Mouse (Mus musculus) G1E (cell line): ENCODE data around the gene Cdh24. TPM values are rescaled to one million over a fixed set of nuclear protein-coding genes. Genes with fewer than 3 reads are reported as not detected.
A peak's percentile ranks its signal among the peaks of the same experiment; 100 is the strongest.

ENCODE experiments used
- ATAC-seq: 2 replicates; pipeline ENCODE4 v1.8.0; 2016; ENCODE audit warnings: mild to moderate bottlenecking; ENCODE audit not compliant: insufficient number of reproducible peaks, poor library complexity, low FRiP score, severe bottlenecking; ENCODE audit errors: extremely low read depth
- DNase-seq: peaks from one replicate; pipeline ENCODE4 v3.0.0; 2012; ENCODE audit warnings: low spot score
- H3K27me3 ChIP-seq: 2 replicates; pipeline ENCODE4 v1.6.1; 2012; ENCODE audit warnings: mild to moderate bottlenecking, low read length, inconsistent platforms; ENCODE audit not compliant: insufficient read depth
- H3K36me3 ChIP-seq: replicated peaks from 2 replicates; pipeline ENCODE3; 2012; ENCODE audit warnings: mild to moderate bottlenecking, inconsistent platforms
- H3K4me1 ChIP-seq: 2 replicates; pipeline ENCODE4 v1.6.1; 2012; ENCODE audit warnings: low read depth, low read length, inconsistent platforms, mixed read lengths; ENCODE audit not compliant: insufficient read depth
- H3K4me3 ChIP-seq: 2 replicates; pipeline ENCODE4 v1.5.1; 2012; ENCODE audit warnings: low read depth, mild to moderate bottlenecking, inconsistent platforms, low read length, moderate library complexity, mixed read lengths
- H3K9me3 ChIP-seq: replicated peaks from 2 replicates; pipeline ENCODE4 v1.6.1; 2012; ENCODE audit warnings: inconsistent platforms
- CTCF ChIP-seq: IDR thresholded peaks from 2 replicates; pipeline ENCODE4 v1.5.1; 2012; ENCODE audit warnings: low read depth, low read length, inconsistent platforms, mixed read lengths
- GATA1 ChIP-seq: IDR thresholded peaks from 2 replicates; pipeline ENCODE4 v1.6.1; 2012; ENCODE audit warnings: borderline replicate concordance, low read length, inconsistent platforms, mixed read lengths
- GATA2 ChIP-seq: IDR thresholded peaks from 2 replicates; pipeline ENCODE4 v1.6.1; 2012; ENCODE audit warnings: low read depth, low read length, inconsistent platforms, borderline replicate concordance
- POLR2AphosphoS5 ChIP-seq: IDR thresholded peaks from 2 replicates; pipeline ENCODE4 v1.6.1; 2012; ENCODE audit warnings: low read depth, low read length, inconsistent platforms; ENCODE audit not compliant: insufficient replicate concordance
- TAL1 ChIP-seq: conservative IDR thresholded peaks from 2 replicates; pipeline ENCODE4 v1.6.1; 2012; ENCODE audit warnings: low read depth, low read length, inconsistent platforms, mixed read lengths
- polyA plus RNA-seq: library from polyadenylated mRNA; stranded (reverse); fragments of >175 nt; gene quantifications from 2 replicates; pipeline ENCODE4 v1.2.3, GENCODE M21; 2012
- total RNA-seq, 2 experiments: library from RNA; stranded (forward) in 1 of 2; stranded (reverse) in 1 of 2; fragments of 200-1000 nt in 1 of 2; fragments of >200 nt in 1 of 2; fragmentation: Nextera tagmentation in 1 of 2; gene quantifications; 2 replicates each; pipeline ENCODE4 v1.2.3; 2014 to 2017

Gene Cdh24
- total and polyA plus RNA-seq, 3 experiments = 0.11 to 1.8 (median 0.68) TPM

GRCm38 (mm10) chr14:54653496-54653895, 12.3 kb upstream of the Cdh24 start:
- H3K27me3 ChIP-seq = no peaks in the 10 kb centered on the region
- ATAC-seq (peak; percentile 95), DNase-seq (peak; percentile 83)
- H3K4me3 ChIP-seq = peak overlapping the region; percentile 74
- peaks cover 52% of the 10 kb centered on the region for H3K4me1 ChIP-seq
- H3K9me3 ChIP-seq = no peaks in the 10 kb centered on the region
- peaks cover 86% of the 10 kb centered on the region for H3K36me3 ChIP-seq
- TF ChIP-seq CTCF (no peak), TAL1 (no peak), GATA2 (no peak)

GRCm38 (mm10) chr14:54652787-54653186, 11.6 kb upstream of the Cdh24 start:
- Histone ChIP-seq H3K36me3 (peaks cover 86% of the 10 kb centered on the region), H3K27me3 (no peaks in the 10 kb centered on the region), H3K9me3 (no peaks in the 10 kb centered on the region), H3K4me1 (peaks cover 59% of the 10 kb centered on the region), H3K4me3 (peak overlapping the region; percentile 74)
- ATAC-seq (no peak), DNase-seq (no peak)
- no peak for TF ChIP-seq POLR2AphosphoS5
- TF ChIP-seq CTCF = no peak
- no peak for TF ChIP-seq GATA1
- no peak for TF ChIP-seq GATA2
- TF ChIP-seq TAL1 = no peak

GRCm38 (mm10) chr14:54651556-54651955, 10.4 kb upstream of the Cdh24 start:
- DNase-seq = no peak
- TF ChIP-seq GATA2 = no peak
- TF ChIP-seq POLR2AphosphoS5 = no peak
- TF ChIP-seq CTCF = no peak
- H3K27me3 ChIP-seq = no peaks in the 10 kb centered on the region; the same call in 1 of the 2 replicates

GRCm38 (mm10) chr14:54650621-54651454, 9.7 kb upstream of the Cdh24 start:
- Histone ChIP-seq H3K4me1 (peaks cover 74% of the 10 kb centered on the region), H3K36me3 (peaks cover 86% of the 10 kb centered on the region)
- ATAC-seq = no peak

More at GRCm38 (mm10) chr14:54651556-54651955, 10.4 kb upstream of the Cdh24 start:
- no peak for ATAC-seq
- Histone ChIP-seq H3K4me3 (no peak overlapping the region; the same call in 1 of the 2 replicates), H3K36me3 (peaks cover 86% of the 10 kb centered on the region), H3K9me3 (no peaks in the 10 kb centered on the region), H3K4me1 (peaks cover 68% of the 10 kb centered on the region)

GRCm38 (mm10) chr14:54647900-54648299, 6.7 kb upstream of the Cdh24 start:
- peak; percentile 75 for ATAC-seq
- Histone ChIP-seq H3K27me3 (no peaks in the 10 kb centered on the region; the same call in 1 of the 2 replicates), H3K36me3 (peaks cover 96% of the 10 kb centered on the region), H3K4me1 (peaks cover 79% of the 10 kb centered on the region), H3K4me3 (no peak overlapping the region; the same call in 1 of the 2 replicates), H3K9me3 (no peaks in the 10 kb centered on the region)
- peak; percentile 61 for DNase-seq
- TF ChIP-seq GATA2 (no peak), POLR2AphosphoS5 (no peak), CTCF (no peak), TAL1 (0 out of 2 replicates have a peak, but pooled peaks have one; percentile 39), GATA1 (no peak)

More at GRCm38 (mm10) chr14:54650621-54651454, 9.7 kb upstream of the Cdh24 start:
- peak; percentile 52 for DNase-seq
- H3K27me3 ChIP-seq = no peaks in the 10 kb centered on the region; the same call in 1 of the 2 replicates
- H3K4me3 ChIP-seq = no peak overlapping the region
- TF ChIP-seq CTCF (peak; percentile 73), TAL1 (no peak)
- H3K9me3 ChIP-seq = no peaks in the 10 kb centered on the region

GRCm38 (mm10) chr14:54646898-54647636, 5.9 kb upstream of the Cdh24 start:
- H3K9me3 ChIP-seq = no peaks in the 10 kb centered on the region
- H3K4me3 ChIP-seq = no peak overlapping the region; the same call in 1 of the 2 replicates
- H3K4me1 ChIP-seq = peaks cover 78% of the 10 kb centered on the region
- peaks cover 97% of the 10 kb centered on the region for H3K36me3 ChIP-seq
- TF ChIP-seq CTCF = no peak
- no peak for TF ChIP-seq GATA1
- no peak for TF ChIP-seq GATA2
- no peak for TF ChIP-seq TAL1
- no peak for TF ChIP-seq POLR2AphosphoS5
- H3K27me3 ChIP-seq = no peaks in the 10 kb centered on the region; the same call in 1 of the 2 replicates
- ATAC-seq = no peak
- no peak for DNase-seq
